ENCODE assay signal across 9 mouse cellular contexts in the genomic region with DNA sequence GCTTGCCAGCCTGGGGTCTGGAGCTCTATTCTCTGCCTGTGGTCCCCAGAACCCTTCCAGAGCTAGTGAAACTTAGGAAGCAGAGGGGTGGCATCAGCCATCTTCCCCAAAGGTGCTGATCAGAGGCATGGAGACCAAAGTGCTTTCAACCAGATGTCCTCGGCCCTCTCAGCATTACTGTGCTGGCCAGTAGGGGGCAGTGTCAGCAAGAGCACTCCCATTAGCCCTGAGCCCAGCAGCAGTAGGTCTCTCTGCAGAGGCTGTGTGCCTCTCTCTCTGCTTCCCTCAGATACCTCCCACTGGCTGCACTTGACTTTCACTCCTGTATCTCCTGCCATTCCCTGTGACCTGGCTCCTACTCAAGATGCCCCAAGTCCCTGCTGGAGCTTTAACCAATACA. TPM values are rescaled to one million over a fixed set of nuclear protein-coding genes. Genes with fewer than 3 reads are reported as not detected.
DNase-seq lines count a peak whose midpoint lies in the region; ATAC-seq lines count a peak whose summit lies in the region.
"Had no signal": no experiment of that assay in that cellular context is flagged by ENCODE, and none has a peak within 500 bp of the region (broad histone marks: within the 10 kb centered on the region; RNA-seq: fewer than 3 reads in every experiment).

No protein-coding gene starts in this region.

- H3K9me3 ChIP-seq in embryonic facial prominence, embryonic 11.5 days (replicated peaks; ENCODE audit: control insufficient read depth, low read length), result no peaks in the 10 kb centered on the region
- H3K9me3 ChIP-seq: heart, embryonic 15.5 days had no signal

- ATAC-seq in embryonic facial prominence, embryonic 11.5 days (replicated peaks; ENCODE audit: insufficient number of reproducible peaks, low FRiP score, low TSS enrichment, low read depth), result no peak

- H3K27me3 ChIP-seq in embryonic facial prominence, embryonic 11.5 days (ENCODE audit: control insufficient read depth, insufficient read depth, low read length), result no peaks in the 10 kb centered on the region
- H3K27me3 ChIP-seq: heart, embryonic 15.5 days had no signal

- DNase-seq in cerebellum, adult 18-20 months, result peak; percentile 33 to 46
- DNase-seq in cerebellum, adult 8-10 months, result no peak
- DNase-seq in ovary, postnatal 36 days (ENCODE audit: low spot score), result peak; percentile 60
- no peak for DNase-seq in ovary, adult 18-20 months (ENCODE audit: low spot score)
- DNase-seq in embryonic facial prominence, embryonic 11.5 days (ENCODE audit: low spot score), result peak; percentile 58
- peak; percentile 76 to 77 for DNase-seq in kidney, postnatal 4 days
- DNase-seq in lung, postnatal 14 days, result peak; percentile 67
- DNase-seq in spleen, postnatal 36 days (ENCODE audit: low spot score in 2 of 2), result peak; percentile 22 to 37

- H3K36me3 ChIP-seq in embryonic facial prominence, embryonic 11.5 days (replicated peaks; ENCODE audit: control insufficient read depth, insufficient read depth, low read depth, low read length), result peaks cover 8% of the 10 kb centered on the region

- WGBS in embryonic facial prominence, embryonic 11.5 days, result 48% methylated on average over 1 of the region's 1 CpGs

- no peak overlapping the region for H3K4me2 ChIP-seq in embryonic facial prominence, embryonic 11.5 days (ENCODE audit: low read depth, low read length)
- H3K4me2 ChIP-seq: heart, embryonic 15.5 days had no signal

- H3K9ac ChIP-seq in embryonic facial prominence, embryonic 11.5 days (replicated peaks; ENCODE audit: low read length), result no peak overlapping the region
- H3K9ac ChIP-seq: heart, embryonic 15.5 days had no signal

- no peak overlapping the region for H3K4me3 ChIP-seq in embryonic facial prominence, embryonic 11.5 days (ENCODE audit: low read depth, low read length)
- H3K4me3 ChIP-seq: heart, embryonic 15.5 days had no signal

- no peak overlapping the region for H3K27ac ChIP-seq in embryonic facial prominence, embryonic 11.5 days (replicated peaks; ENCODE audit: low read depth, low read length)
- H3K27ac ChIP-seq: heart, embryonic 15.5 days had no signal

- no peaks in the 10 kb centered on the region for H3K4me1 ChIP-seq in embryonic facial prominence, embryonic 11.5 days (ENCODE audit: control insufficient read depth, insufficient read depth, low read length)
- H3K4me1 ChIP-seq: heart, embryonic 15.5 days had no signal

RNA-seq across cellular contexts. Expression of gene Ppp6r3, which starts 11.0 kb away (rescaled TPM):
- 72.2 and 83.2 TPM in 2 replicates for polyA plus RNA-seq in embryonic facial prominence, embryonic 11.5 days (2014; fragmentation: Nextera tagmentation; extraction: Ambion mirVana)

Comparison
In these comparisons a context has a peak if more than half of its experiments do, and no peak if none do; other contexts are left out.
1. DNase-seq: peak in cerebellum, adult 18-20 months (2 of 2), ovary, postnatal 36 days (single experiment), embryonic facial prominence, embryonic 11.5 days (single experiment), kidney, postnatal 4 days (2 of 2), lung, postnatal 14 days (single experiment) and spleen, postnatal 36 days (2 of 2); none in cerebellum, adult 8-10 months (single experiment) and ovary, adult 18-20 months (single experiment).